Mouse (Mus musculus) liver, adult (tissue): ENCODE data around the gene Srgn.

Source experiments
- GATA4 ChIP-seq: IDR thresholded peaks from 2 replicates; pipeline ENCODE4 v1.6.1; 2014; ENCODE audit warnings: mild to moderate bottlenecking, low read length; ENCODE audit not compliant: insufficient replicate concordance

Gene Srgn

GRCm38 (mm10) chr10:62505224-62505983, 21.8 kb downstream of the Srgn start:
- no peak for TF ChIP-seq GATA4

GRCm38 (mm10) chr10:62503836-62504628, 23.2 kb downstream of the Srgn start:
- no peak for TF ChIP-seq GATA4

DNA sequence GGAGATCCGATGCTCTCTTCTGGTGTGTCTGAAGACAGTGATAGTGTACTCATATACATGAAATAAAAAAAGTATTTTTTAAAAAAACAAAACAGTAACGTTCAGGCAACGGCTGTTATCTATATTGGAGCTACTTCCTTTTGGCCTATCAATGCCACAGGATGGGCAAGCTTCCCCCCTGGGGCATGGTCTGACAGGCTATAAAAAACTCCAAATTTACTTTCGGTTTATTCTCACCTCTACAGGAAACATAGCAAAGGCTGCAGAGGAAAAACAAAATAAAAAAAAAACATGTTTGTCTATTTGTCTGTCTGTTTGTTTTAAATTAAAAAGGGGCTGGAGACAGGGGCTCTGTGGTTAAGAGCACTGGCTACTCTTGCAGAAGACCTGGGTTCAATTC, 23.9 kb downstream of the Srgn start:
- peak; percentile 11; the same call in 1 of the 2 replicates for TF ChIP-seq GATA4

GRCm38 (mm10) chr10:62501951-62502350, 25.3 kb downstream of the Srgn start:
- TF ChIP-seq GATA4, result no peak

- no peak for TF ChIP-seq GATA4
Measured at GRCm38 (mm10) chr10:62500916-62501615, 26.2 kb downstream of the Srgn start.

DNA sequence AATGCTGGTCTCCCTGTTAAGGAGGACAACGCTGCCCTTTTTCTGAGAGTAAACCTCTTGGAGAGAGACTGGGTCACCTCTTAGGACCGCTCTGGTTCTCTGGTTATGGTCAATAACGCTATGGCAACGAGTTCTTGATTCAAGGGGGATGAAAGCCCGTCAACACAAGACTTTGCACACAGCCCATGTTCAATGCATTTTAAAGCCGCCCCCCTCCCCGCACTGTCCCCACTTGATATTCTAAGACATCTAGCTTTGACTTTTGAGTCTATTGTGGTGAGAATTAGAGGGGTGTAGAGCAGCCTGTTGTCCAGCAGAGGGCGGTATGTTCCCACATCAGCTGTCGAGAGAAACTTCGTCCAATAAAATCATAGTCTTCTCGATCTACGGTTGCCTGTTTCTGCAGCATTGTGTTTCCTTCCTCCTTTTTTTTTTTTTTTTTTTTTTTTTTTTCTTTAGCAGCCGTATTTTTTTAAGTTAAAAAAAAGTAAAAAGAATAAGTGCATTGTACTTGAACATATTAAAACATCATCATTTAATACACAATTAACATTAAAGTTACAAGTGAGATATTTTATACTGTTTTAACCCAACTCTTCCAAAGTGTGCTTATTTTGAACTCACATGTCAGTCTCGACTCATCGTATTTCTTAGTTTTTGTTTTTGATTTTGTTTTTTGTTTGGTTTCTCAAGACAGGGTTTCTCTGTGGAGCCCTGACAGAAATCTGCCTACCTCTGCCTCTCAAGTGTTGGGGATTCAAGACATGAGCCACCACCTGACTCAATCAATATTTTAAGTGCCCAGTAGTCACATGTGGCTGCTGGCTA, 26.9 kb downstream of the Srgn start:
- TF ChIP-seq GATA4, result no peak

- no peak for TF ChIP-seq GATA4
Measured at GRCm38 (mm10) chr10:62488266-62488665, 39.0 kb downstream of the Srgn start.

GRCm38 (mm10) chr10:62486618-62487415, 40.4 kb downstream of the Srgn start, which contains the start of gene Vps26a:
Gene Vps26a, minus strand, starts transcription at chr10:62486805.
- peak; percentile 57; the same call in 1 of the 2 replicates for TF ChIP-seq GATA4

DNA sequence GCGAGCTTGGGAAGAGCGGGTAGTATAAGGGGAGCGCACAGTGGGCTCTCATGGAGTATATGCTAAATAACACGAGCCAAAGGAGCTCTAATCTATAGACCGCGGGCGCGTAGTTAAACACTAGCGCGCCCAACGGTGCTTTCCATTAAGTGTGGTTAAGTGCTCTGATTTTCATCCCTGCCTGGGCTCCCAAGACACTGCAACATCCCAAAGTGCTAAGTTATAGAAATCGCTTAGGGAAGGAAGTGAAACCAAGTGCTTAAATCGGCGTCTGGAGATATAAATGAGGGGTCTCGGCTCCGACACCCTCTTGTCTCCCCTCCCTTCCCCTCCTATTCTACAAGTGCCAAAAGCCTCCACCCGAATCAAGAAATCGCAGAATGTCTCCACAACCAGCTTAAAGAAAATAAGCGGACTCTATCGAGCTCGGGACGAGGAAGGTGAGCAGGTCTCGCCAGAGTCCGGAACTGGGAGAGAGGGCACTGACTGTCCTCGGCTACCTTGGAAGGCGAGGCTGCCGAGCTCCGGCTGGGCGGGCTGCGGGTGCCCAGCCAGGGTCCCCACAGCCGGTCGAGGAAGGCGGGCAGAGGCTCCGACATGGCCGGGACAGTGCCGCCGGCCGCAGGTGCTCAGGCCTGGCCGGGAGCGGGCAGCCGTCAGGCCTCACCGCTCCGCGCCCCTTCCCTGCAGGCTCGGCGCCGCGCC, 41.2 kb downstream of the Srgn start:
- no peak for TF ChIP-seq GATA4

DNA sequence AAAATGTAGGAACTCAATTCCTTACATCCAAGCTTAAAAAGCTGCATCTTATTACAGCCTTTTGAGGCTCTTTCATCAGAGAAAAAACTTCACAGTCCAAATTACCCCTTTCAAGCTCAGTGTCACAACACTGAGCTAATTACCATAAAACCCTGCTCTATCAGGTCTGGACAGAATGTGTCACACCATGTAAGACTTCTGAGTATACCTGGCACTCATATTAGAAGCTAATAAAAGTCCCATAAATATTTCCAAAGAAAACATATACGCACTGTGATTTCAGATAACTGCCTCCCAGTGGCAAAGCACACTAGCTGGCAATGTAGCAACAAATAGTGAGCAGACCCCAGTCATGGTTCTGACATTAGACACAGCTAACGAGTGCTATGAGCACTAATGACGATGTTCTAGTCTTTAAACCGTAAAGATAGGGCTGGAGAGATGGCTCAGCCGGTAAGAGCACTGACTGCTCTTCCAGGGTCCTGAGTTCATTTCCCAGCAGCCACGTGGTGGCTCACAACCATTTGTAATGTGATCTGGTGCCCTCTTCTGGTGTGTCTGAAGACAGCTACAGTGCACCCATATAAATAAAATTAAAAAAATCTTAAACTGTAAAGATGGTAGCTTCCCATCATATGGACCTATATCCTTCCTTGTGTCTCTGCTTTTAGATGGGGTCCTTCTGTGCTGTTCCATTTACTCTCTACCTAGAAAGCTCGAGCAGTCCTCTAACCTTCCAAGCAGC, 46.0 kb downstream of the Srgn start:
- TF ChIP-seq GATA4, result no peak

DNA sequence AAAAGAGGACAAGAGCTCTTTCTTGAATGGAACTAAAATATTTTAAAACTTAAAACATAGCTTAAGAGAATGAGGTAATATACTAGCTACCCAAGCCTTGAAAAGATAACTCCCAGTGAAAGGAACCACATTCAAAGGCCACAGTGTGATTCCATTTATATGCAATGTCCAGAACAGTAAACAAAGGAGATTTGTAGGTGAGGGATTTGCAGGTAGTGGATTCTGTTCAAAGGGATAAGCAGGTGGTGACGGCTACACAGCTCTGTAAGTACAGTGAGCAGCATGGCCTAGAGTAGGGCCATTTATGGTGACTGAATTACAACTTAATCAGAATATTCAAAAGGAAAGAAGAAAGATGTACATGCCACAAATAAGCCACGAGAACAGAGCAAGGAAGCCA, 50.3 kb downstream of the Srgn start:
- TF ChIP-seq GATA4, result no peak

DNA sequence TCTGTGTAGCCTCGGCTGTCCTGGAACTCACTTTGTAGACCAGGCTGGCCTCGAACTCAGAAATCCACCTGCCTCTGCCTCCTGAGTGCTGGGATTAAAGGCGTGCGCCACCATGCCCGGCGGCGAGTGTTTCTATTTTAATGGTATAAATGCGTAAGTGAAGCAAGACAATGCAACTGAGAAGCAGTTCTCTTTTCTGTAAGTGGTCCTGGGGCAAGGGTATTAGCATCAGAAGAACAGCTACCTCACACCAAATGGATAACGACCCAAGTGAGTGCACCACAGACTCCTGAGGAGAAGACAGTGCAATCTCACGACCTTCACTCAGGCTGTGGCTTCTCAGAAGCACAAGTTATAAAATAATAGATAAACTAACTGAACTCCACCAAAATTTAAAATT, 52.3 kb downstream of the Srgn start:
- TF ChIP-seq GATA4, result no peak

DNA sequence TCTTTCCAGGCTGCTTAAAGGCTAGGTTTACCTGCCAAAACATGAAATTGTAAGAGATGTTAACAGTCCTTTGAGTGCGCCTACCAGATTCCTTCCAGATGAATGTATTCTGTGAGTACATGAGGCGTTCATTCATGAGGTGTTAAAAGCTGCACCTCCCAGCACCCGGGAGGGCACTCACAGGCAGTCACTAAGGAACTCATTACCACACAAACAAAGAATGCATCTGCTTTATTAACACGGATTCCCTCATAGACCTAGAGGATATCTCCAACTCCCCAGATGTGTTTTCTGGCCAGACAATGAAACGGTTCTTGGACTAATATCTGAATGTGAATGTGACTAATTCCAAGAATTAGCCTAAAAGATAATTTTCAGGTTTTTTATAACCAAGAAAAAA, 56.1 kb downstream of the Srgn start:
- no peak for TF ChIP-seq GATA4
